Mouse (Mus musculus) thymus, adult 2 months (tissue): ENCODE measurements around the gene Slc17a4. TPM values are rescaled to one million over a fixed set of nuclear protein-coding genes. Genes with fewer than 3 reads are reported as not detected.

Source experiments
- DNase-seq: peaks from one replicate; pipeline ENCODE4 v3.0.0; 2021
- H3K27ac ChIP-seq: fragments of 200-500 bp; 2 replicates; pipeline ENCODE4 v1.5.1; 2012; ENCODE audit warnings: low read length, control low read depth; ENCODE audit not compliant: control insufficient read depth, insufficient read depth
- H3K27me3 ChIP-seq: fragments of 200-500 bp; 2 replicates; pipeline ENCODE4 v1.6.1; 2012; ENCODE audit warnings: mild to moderate bottlenecking, low read length, moderate library complexity, mixed read lengths; ENCODE audit not compliant: control insufficient read depth, insufficient read depth
- H3K36me3 ChIP-seq: fragments of 200-500 bp; 2 replicates; pipeline ENCODE4 v1.6.1; 2012; ENCODE audit warnings: mild to moderate bottlenecking, low read length, moderate library complexity; ENCODE audit not compliant: control insufficient read depth, insufficient read depth
- H3K4me1 ChIP-seq: fragments of 200-500 bp; replicated peaks from 2 replicates; pipeline ENCODE4 v1.6.1; 2012; ENCODE audit warnings: low read length; ENCODE audit not compliant: control insufficient read depth, insufficient read depth
- H3K4me3 ChIP-seq: fragments of 200-500 bp; 2 replicates; pipeline ENCODE4 v1.5.1; 2012; ENCODE audit warnings: mild to moderate bottlenecking, low read length, control low read depth, moderate library complexity; ENCODE audit not compliant: control insufficient read depth, insufficient read depth
- CTCF ChIP-seq: fragments of 200-500 bp; IDR thresholded peaks from 2 replicates; pipeline ENCODE4 v1.5.1; 2012; ENCODE audit warnings: mild to moderate bottlenecking, control low read depth, low read length, moderate library complexity, borderline replicate concordance; ENCODE audit not compliant: control insufficient read depth, poor library complexity, insufficient read depth; ENCODE audit errors: extremely low read depth
- POLR2A ChIP-seq: fragments of 200-500 bp; IDR thresholded peaks from 2 replicates; pipeline ENCODE4 v1.6.1; 2012; ENCODE audit warnings: mild to moderate bottlenecking, low read length, control low read depth, moderate library complexity; ENCODE audit not compliant: control insufficient read depth, poor library complexity, insufficient read depth; ENCODE audit errors: extremely low read depth
- WGBS: fragments of 180-500 bp; shearing (Covaris S2); methylation state at CpG from one replicate; pipeline ENCODE4 v1.1.7; 2018; 5-methylcytosine and 5-hydroxymethylcytosine counted together
- polyA plus RNA-seq: library from polyadenylated mRNA; depleted of rRNA; stranded (reverse); fragments of >200 nt; gene quantifications from 2 replicates; pipeline ENCODE4 v1.2.3, GENCODE M21; 2012

Slc17a4 gene
- polyA plus RNA-seq, 1 experiment, result 0.16 TPM

GRCm38 (mm10) chr13:23917674-23918073 is 2.9 kb upstream of the Slc17a4 start:
- Histone ChIP-seq H3K4me3 (no peak overlapping the region), H3K4me1 (no peaks in the 10 kb centered on the region), H3K27me3 (no peaks in the 10 kb centered on the region), H3K36me3 (no peaks in the 10 kb centered on the region), H3K27ac (no peak overlapping the region)
- TF ChIP-seq POLR2A (no peak), CTCF (no peak)
- no peak for DNase-seq
- 90% methylated on average over 4 of the region's 4 CpGs for WGBS

- H3K4me1 ChIP-seq, result no peaks in the 10 kb centered on the region
- H3K4me3 ChIP-seq, result no peak overlapping the region
- no peak overlapping the region for H3K27ac ChIP-seq
- TF ChIP-seq CTCF, result no peak
- no peak for TF ChIP-seq POLR2A
- no peaks in the 10 kb centered on the region for H3K36me3 ChIP-seq
- no peak for DNase-seq
- WGBS, result 44% methylated on average over 1 of the region's 1 CpGs
- H3K27me3 ChIP-seq, result no peaks in the 10 kb centered on the region
Measured at GRCm38 (mm10) chr13:23916132-23916531, 1.3 kb upstream of the Slc17a4 start.

GRCm38 (mm10) chr13:23913791-23914306 is 960 bp downstream of the Slc17a4 start:
- no peak for DNase-seq
- H3K27me3 ChIP-seq, result no peaks in the 10 kb centered on the region
- WGBS, result 39% methylated on average over 6 of the region's 6 CpGs
- H3K27ac ChIP-seq, result no peak overlapping the region
- TF ChIP-seq POLR2A, result no peak
- no peak for TF ChIP-seq CTCF
- H3K36me3 ChIP-seq, result no peaks in the 10 kb centered on the region
- no peak overlapping the region for H3K4me3 ChIP-seq
- H3K4me1 ChIP-seq, result peaks cover 8% of the 10 kb centered on the region

GRCm38 (mm10) chr13:23911335-23911734 is 3.5 kb downstream of the Slc17a4 start:
- H3K27ac ChIP-seq, result no peak overlapping the region
- H3K27me3 ChIP-seq, result no peaks in the 10 kb centered on the region
- 17% methylated on average over 5 of the region's 5 CpGs for WGBS
- H3K4me3 ChIP-seq, result no peak overlapping the region
- no peaks in the 10 kb centered on the region for H3K36me3 ChIP-seq
- H3K4me1 ChIP-seq, result peaks cover 8% of the 10 kb centered on the region
- DNase-seq, result no peak
- TF ChIP-seq POLR2A (no peak), CTCF (no peak)

- Histone ChIP-seq H3K27ac (0 out of 2 replicates have a peak overlapping the region, but pooled peaks have one; percentile 14), H3K4me1 (peaks cover 8% of the 10 kb centered on the region), H3K27me3 (no peaks in the 10 kb centered on the region), H3K36me3 (no peaks in the 10 kb centered on the region), H3K4me3 (no peak overlapping the region)
- DNase-seq, result no peak
- no peak for TF ChIP-seq CTCF
- no peak for TF ChIP-seq POLR2A
- WGBS, result 6% methylated on average over 5 of the region's 5 CpGs
Measured at GRCm38 (mm10) chr13:23910121-23910520, 4.7 kb downstream of the Slc17a4 start.

GRCm38 (mm10) chr13:23906906-23907305 is 7.9 kb downstream of the Slc17a4 start:
- 94% methylated on average over 5 of the region's 5 CpGs for WGBS
- no peaks in the 10 kb centered on the region for H3K36me3 ChIP-seq
- no peaks in the 10 kb centered on the region for H3K27me3 ChIP-seq
- DNase-seq, result no peak
- H3K4me3 ChIP-seq, result no peak overlapping the region
- H3K27ac ChIP-seq, result no peak overlapping the region
- H3K4me1 ChIP-seq, result peaks cover 8% of the 10 kb centered on the region
- TF ChIP-seq POLR2A (no peak), CTCF (no peak)

GRCm38 (mm10) chr13:23898242-23898641 is 16.6 kb downstream of the Slc17a4 start:
- Histone ChIP-seq H3K4me3 (no peak overlapping the region), H3K4me1 (0 out of 2 replicates have a peak, but pooled peaks cover 5% of the 10 kb centered on the region), H3K27ac (no peak overlapping the region; the same call in 1 of the 2 replicates), H3K36me3 (no peaks in the 10 kb centered on the region), H3K27me3 (no peaks in the 10 kb centered on the region)
- 10% methylated on average over 6 of the region's 6 CpGs for WGBS
- peak; percentile 11 for DNase-seq
- TF ChIP-seq CTCF (no peak), POLR2A (no peak)
